Mouse (Mus musculus) kidney, embryonic 16.5 days (tissue): ENCODE results near the gene Gm9857. TPM values are rescaled to one million over a fixed set of nuclear protein-coding genes. Genes with fewer than 3 reads are reported as not detected.

ENCODE experiments used
- polyA plus RNA-seq: library from polyadenylated mRNA; unstranded; fragments of >200 nt; fragmentation: Nextera tagmentation; extraction: Ambion mirVana; gene quantifications from 2 replicates; pipeline ENCODE4 v1.2.1, GENCODE M21; 2015

Gm9857 gene
- polyA plus RNA-seq, 1 experiment from 2014 or later: not detected

Other genes with a start within 250 kb of the Gm9857 start
- gene Gpsm2, start 218.1 kb downstream of the Gm9857 start, polyA plus RNA-seq: 38.4 and 51.5 TPM in 2 replicates
- gene Aknad1, start 200.8 kb downstream of the Gm9857 start, polyA plus RNA-seq: 0.11 TPM in 1 of 2 replicates, not detected in the other
- 32.6 and 38.8 TPM in 2 replicates for gene Stxbp3, start 99.9 kb downstream of the Gm9857 start, polyA plus RNA-seq
- 0.06 TPM in 1 of 2 replicates, not detected in the other for gene Fndc7, start 50.4 kb downstream of the Gm9857 start, polyA plus RNA-seq
- gene Prpf38b, start 28.7 kb downstream of the Gm9857 start, polyA plus RNA-seq: 68.1 and 69.0 TPM in 2 replicates
- 0.37 and 0.45 TPM in 2 replicates for gene Henmt1, start 572 bp downstream of the Gm9857 start, polyA plus RNA-seq
- gene Fam102b, start 87.2 kb upstream of the Gm9857 start, polyA plus RNA-seq: 3.3 and 4.1 TPM in 2 replicates
- gene Slc25a54, start 140.0 kb upstream of the Gm9857 start, polyA plus RNA-seq: not detected in 2 replicates
- gene Slc25a24, start 182.7 kb upstream of the Gm9857 start, polyA plus RNA-seq: 21.0 and 22.8 TPM in 2 replicates